Mouse (Mus musculus): ENCODE measurements around the gene Ednrb.

DNA sequence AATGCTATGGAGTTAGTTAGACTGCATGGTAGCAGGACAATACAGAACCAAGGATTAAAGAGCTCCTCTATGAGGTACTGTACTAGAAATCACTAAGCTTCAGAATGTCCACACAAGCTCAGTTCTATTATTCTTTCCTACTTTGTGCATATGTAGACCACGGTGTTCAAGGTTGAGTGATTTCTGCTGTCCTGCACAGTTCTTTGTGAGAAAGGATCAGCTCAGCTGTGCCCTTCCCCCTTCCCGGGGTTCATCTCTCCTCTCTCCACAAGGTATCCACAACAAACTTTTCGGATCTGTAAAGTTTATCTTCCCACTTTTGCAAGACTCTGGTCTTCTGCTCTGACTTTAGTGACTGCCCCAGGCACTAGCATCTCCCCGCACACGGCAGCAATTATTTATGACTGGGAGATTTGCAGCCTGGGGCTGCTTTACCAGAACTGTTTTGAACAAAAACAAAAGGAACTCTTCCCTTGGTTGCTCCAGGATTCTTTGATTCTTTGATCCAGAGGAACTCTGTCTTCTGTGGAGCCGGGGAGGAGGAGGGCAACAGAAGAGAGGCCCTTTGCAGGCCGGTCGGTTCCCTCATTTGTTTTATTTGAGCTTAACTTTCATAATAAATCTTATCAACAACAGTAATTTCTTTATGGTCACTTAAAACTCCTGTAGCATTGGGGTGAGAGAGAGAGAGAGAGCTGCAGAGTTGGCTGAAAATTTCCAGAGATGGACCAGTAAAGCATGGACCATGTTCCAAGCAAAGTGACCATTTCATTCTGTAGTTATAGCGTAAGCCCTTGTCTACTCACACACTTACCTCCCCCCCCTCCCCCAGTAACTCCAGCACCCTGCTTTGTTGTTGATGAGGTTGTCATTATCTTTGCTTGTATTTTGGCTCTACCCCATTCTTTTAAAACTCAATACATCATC is 74.6 kb downstream of the Ednrb start:
- TF ChIP-seq EP300 (IDR thresholded peaks at IDR 0.05; ENCODE audit: insufficient read depth, low read depth, low read length) (no peak), CTCF (IDR thresholded peaks at IDR 0.05; ENCODE audit: low read depth, low read length) (no peak)
